Mouse (Mus musculus) c-Kit-positive CD71-positive TER-119-negative erythroid progenitor cells, embryonic 14.5 days (primary cell): Measurements from ENCODE around the gene Hist2h2aa2.
"Not testable (repeated sequence)": the region's sequence is repeated elsewhere in the genome, so short reads cannot be mapped to it uniquely, and the experiment has no call there.

ENCODE experiments used
- DNase-seq: peaks from one replicate; pipeline ENCODE4 v3.0.0-alpha.2; 2013; ENCODE audit warnings: low read depth

Gene Hist2h2aa2

GRCm38 (mm10) chr3:96236834-96237334 is 3.2 kb downstream of the Hist2h2aa2 start:
- DNase-seq = no peak

- no peak for DNase-seq
Measured at GRCm38 (mm10) chr3:96235836-96236235, 4.2 kb downstream of the Hist2h2aa2 start.

- no peak for DNase-seq
Measured at GRCm38 (mm10) chr3:96234914-96235313, 5.2 kb downstream of the Hist2h2aa2 start.

- DNase-seq = no peak
Measured at GRCm38 (mm10) chr3:96231758-96232120, 8.3 kb downstream of the Hist2h2aa2 start.

GRCm38 (mm10) chr3:96230910-96231757 is 8.9 kb downstream of the Hist2h2aa2 start:
- no peak for DNase-seq

- no peak for DNase-seq
Measured at GRCm38 (mm10) chr3:96230404-96230803, 9.7 kb downstream of the Hist2h2aa2 start.

- DNase-seq = no peak
Measured at GRCm38 (mm10) chr3:96228828-96229227, 11.2 kb downstream of the Hist2h2aa2 start.

- DNase-seq = no peak
Measured at GRCm38 (mm10) chr3:96226695-96227648, 13.1 kb downstream of the Hist2h2aa2 start.

GRCm38 (mm10) chr3:96225421-96225820 is 14.7 kb downstream of the Hist2h2aa2 start:
- DNase-seq = peak; percentile 23

GRCm38 (mm10) chr3:96222774-96223173 is 17.3 kb downstream of the Hist2h2aa2 start:
- no peak for DNase-seq

- DNase-seq = no peak
Measured at GRCm38 (mm10) chr3:96221640-96222038, 18.4 kb downstream of the Hist2h2aa2 start.

- peak; percentile 95 for DNase-seq
Measured at GRCm38 (mm10) chr3:96220765-96221639, 19.1 kb downstream of the Hist2h2aa2 start, which contains the start of the genes Hist2h2ac and Hist2h2be. Hist2h2ac (minus strand) TSS chr3:96220880. Hist2h2be (plus strand) TSS chr3:96221119.

- DNase-seq = not testable (repeated sequence)
Measured at GRCm38 (mm10) chr3:96220131-96220764, 19.8 kb downstream of the Hist2h2aa2 start.

- DNase-seq = peak; percentile 82
Measured at GRCm38 (mm10) chr3:96219661-96220130, 20.4 kb downstream of the Hist2h2aa2 start, which contains the start of the genes Bola1 and Hist2h2ab. Bola1 (minus strand) TSS chr3:96219709. Hist2h2ab (plus strand) TSS chr3:96219865.

GRCm38 (mm10) chr3:96219191-96219641 is 20.9 kb downstream of the Hist2h2aa2 start:
- no peak for DNase-seq

GRCm38 (mm10) chr3:96209242-96209641 is 30.8 kb downstream of the Hist2h2aa2 start:
- no peak for DNase-seq

GRCm38 (mm10) chr3:96207819-96208218 is 32.3 kb downstream of the Hist2h2aa2 start:
- DNase-seq = no peak

- DNase-seq = no peak
Measured at GRCm38 (mm10) chr3:96199731-96200130, 40.3 kb downstream of the Hist2h2aa2 start.

- not testable (repeated sequence) for DNase-seq
Measured at GRCm38 (mm10) chr3:96198601-96199251, 41.4 kb downstream of the Hist2h2aa2 start.

GRCm38 (mm10) chr3:96198181-96198580 is 41.9 kb downstream of the Hist2h2aa2 start:
- DNase-seq = peak; percentile 44
